Mouse (Mus musculus) liver, postnatal 0 days (tissue): ENCODE measurements around the gene Gsap. TPM values are rescaled to one million over a fixed set of nuclear protein-coding genes. Genes with fewer than 3 reads are reported as not detected.
"Not testable (repeated sequence)": the region's sequence is repeated elsewhere in the genome, so short reads cannot be mapped to it uniquely, and the experiment has no call there.

ENCODE experiments used
- ATAC-seq: fragments of 200-750 bp; cut with Nextera tagmentation; 2 replicates; pipeline ENCODE4 v1.8.0; 2017; ENCODE audit warnings: mild to moderate bottlenecking, moderate library complexity
- DNase-seq: peaks from one replicate; pipeline ENCODE4 v3.0.0-alpha.2; 2016
- H3K27ac ChIP-seq: fragments of 300-500 bp; sonication (generic); 2 replicates; pipeline ENCODE4 v1.5.1; 2014; ENCODE audit warnings: antibody characterized with exemption, moderate library complexity, mild to moderate bottlenecking, low read depth
- H3K27me3 ChIP-seq: fragments of 300-500 bp; sonication (generic); 2 replicates; pipeline ENCODE4 v1.6.1; 2014; ENCODE audit warnings: low read length, control low read depth, mixed read lengths; ENCODE audit not compliant: insufficient read depth
- H3K36me3 ChIP-seq: fragments of 300-500 bp; sonication (generic); replicated peaks from 2 replicates; pipeline ENCODE4 v1.6.1; 2014; ENCODE audit warnings: mild to moderate bottlenecking, control low read depth, low read length, moderate library complexity, mixed read lengths; ENCODE audit not compliant: insufficient read depth
- H3K4me1 ChIP-seq: fragments of 300-500 bp; sonication (generic); 2 replicates; pipeline ENCODE4 v1.6.1; 2014; ENCODE audit warnings: antibody characterized with exemption, mild to moderate bottlenecking, control low read depth; ENCODE audit not compliant: insufficient read depth
- H3K4me2 ChIP-seq: fragments of 300-500 bp; sonication (generic); 2 replicates; pipeline ENCODE4 v1.6.1; 2014; ENCODE audit warnings: low read depth, mild to moderate bottlenecking, low read length, moderate library complexity, mixed read lengths
- H3K4me3 ChIP-seq: fragments of 300-500 bp; sonication (generic); 2 replicates; pipeline ENCODE4 v1.5.1; 2014; ENCODE audit warnings: low read depth, low read length
- H3K9ac ChIP-seq: fragments of 300-500 bp; sonication (generic); replicated peaks from 2 replicates; pipeline ENCODE4 v1.6.1; 2014; ENCODE audit warnings: mild to moderate bottlenecking, moderate library complexity
- H3K9me3 ChIP-seq: fragments of 300-500 bp; sonication (generic); 2 replicates; pipeline ENCODE4 v1.6.1; 2016; ENCODE audit warnings: mild to moderate bottlenecking, control low read depth, low read length, mixed read lengths
- CTCF ChIP-seq: sonication (generic); IDR thresholded peaks from 2 replicates; pipeline ENCODE4 v1.5.1; 2016; ENCODE audit warnings: antibody characterized with exemption, low read depth
- EP300 ChIP-seq: IDR thresholded peaks from 2 replicates; pipeline ENCODE4 v1.6.1; 2016; ENCODE audit warnings: antibody characterized with exemption, low read depth, mild to moderate bottlenecking
- WGBS: fragments of 180-500 bp; shearing (Covaris S2); extraction: QIAGEN DNeasy Blood & Tissue Kit; methylation state at CpG from one replicate; pipeline ENCODE4 v1.1.7; 2014; ENCODE audit not compliant: insufficient replicate concordance; 5-methylcytosine and 5-hydroxymethylcytosine counted together
- polyA plus RNA-seq: library from polyadenylated mRNA; unstranded; fragments of >200 nt; fragmentation: Nextera tagmentation; extraction: Ambion mirVana; gene quantifications from 2 replicates; pipeline ENCODE4 v1.2.1, GENCODE M21; 2015

The Gsap gene
- polyA plus RNA-seq = 2.9 and 3.2 TPM in 2 replicates

DNA sequence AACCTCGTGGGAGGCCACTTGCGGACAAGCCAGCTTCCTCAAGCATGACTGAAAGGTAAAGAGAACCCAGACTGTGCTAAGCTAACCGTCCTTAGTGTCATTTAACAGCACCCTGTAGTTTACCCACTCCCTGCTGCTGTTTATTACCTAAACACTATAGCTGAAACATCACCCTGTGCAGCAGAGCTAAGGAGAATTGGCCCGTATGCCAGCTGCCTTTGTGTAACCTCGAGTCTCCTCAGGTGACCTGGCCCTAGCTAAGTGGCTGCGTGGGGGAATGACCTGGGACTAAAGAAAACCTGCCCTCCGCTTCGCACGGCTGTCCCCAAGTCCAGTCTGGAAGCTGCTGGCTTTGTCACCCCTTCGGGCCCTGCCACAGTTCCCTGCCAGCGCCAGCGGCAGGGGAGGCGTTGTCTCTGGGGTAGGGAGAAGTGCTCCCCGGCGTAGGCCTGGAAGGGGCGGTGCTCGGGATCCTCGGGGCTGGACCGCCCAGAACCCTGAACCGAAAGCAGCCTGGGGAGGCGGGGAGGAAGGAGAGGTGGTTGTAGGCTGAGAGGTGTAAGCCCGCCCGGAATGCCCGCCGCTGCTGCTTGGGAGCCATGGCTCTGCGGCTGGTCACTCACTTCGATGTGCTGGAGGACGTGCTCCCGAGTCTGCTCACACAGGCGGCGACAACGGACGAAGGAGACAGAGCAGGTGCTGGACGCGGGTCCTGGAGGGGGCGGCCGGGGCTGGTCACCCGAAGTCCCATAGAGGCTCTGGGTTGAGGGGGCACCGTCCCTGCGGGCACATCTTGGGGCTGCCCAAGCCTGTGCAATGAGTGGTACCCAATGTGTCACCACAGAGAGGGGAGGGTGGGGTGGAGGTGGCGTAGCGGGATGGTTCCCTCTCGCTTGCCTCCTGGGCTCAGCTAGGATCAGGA, at the start of gene Gsap:
Gene Gsap, plus strand, starts transcription at position 492 of the 922 bp plus-strand sequence.
- ATAC-seq (peak; percentile 89), DNase-seq (peak; percentile 80)
- peaks cover 11% of the 10 kb centered on the region for H3K4me1 ChIP-seq
- WGBS = 4% methylated on average over 43 of the region's 43 CpGs
- peak within 1 kb of the TSS; percentile 67 for H3K4me3 ChIP-seq
- H3K36me3 ChIP-seq = no peaks in the 10 kb centered on the region
- H3K27me3 ChIP-seq = no peaks in the 10 kb centered on the region
- TF ChIP-seq CTCF = no peak
- no peak for TF ChIP-seq EP300
- H3K4me2 ChIP-seq = peak within 1 kb of the TSS; percentile 86
- H3K27ac ChIP-seq = peak within 1 kb of the TSS; percentile 44; the same call in 1 of the 2 replicates
- peak within 1 kb of the TSS; percentile 62 for H3K9ac ChIP-seq
- H3K9me3 ChIP-seq = no peaks in the 10 kb centered on the region

DNA sequence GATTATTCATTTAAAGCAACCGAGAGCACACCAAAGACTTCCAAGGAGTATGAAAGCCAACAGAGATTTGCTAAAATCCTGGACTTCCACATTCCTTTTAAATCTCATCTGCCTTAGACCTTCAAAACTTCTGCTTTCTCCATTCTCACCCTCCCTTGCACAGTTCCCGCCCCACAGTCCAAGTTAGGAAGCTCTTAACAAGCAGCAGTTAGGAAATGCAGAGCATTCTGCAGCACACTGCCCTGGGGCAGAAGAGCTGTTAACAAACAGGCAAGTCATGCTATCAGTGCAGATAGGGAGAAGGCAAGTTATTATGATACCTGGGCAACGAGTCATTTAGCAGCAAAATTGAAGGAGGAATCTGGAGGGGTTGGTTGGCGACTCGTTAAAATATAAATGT, 49.5 kb upstream of the Gsap start:
- Histone ChIP-seq H3K9ac (no peak overlapping the region), H3K27ac (no peak overlapping the region), H3K27me3 (no peaks in the 10 kb centered on the region), H3K9me3 (no peaks in the 10 kb centered on the region), H3K4me3 (no peak overlapping the region), H3K4me2 (no peak overlapping the region), H3K4me1 (no peaks in the 10 kb centered on the region), H3K36me3 (no peaks in the 10 kb centered on the region)
- no peak for DNase-seq
- TF ChIP-seq CTCF = no peak
- TF ChIP-seq EP300 = no peak
- no peak for ATAC-seq
- WGBS = 66% methylated on average over 5 of the region's 5 CpGs

DNA sequence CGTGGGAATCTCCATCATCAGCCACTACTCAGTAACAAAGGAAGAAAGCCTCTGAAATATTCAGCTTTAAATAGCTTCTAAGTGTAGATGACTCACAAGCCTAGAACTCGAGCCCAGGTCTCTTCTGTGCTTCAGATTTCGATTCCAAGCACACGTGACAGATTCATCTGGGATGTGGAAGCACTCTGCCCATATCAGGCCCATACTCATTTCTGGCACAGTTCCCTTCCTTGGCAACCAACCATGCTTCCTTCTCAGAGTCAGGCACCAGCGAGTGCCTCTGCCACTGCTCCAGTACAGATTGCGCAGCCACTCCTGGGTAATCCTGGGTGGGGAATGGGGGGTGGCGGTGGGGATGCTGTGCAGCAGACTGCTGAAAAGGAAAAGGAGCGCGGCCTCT, 46.5 kb upstream of the Gsap start:
- ATAC-seq (no peak), DNase-seq (no peak)
- no peak overlapping the region for H3K9ac ChIP-seq
- no peak overlapping the region for H3K4me3 ChIP-seq
- no peaks in the 10 kb centered on the region for H3K9me3 ChIP-seq
- H3K4me1 ChIP-seq = no peaks in the 10 kb centered on the region
- TF ChIP-seq CTCF = no peak
- no peak for TF ChIP-seq EP300
- H3K4me2 ChIP-seq = no peak overlapping the region
- no peak overlapping the region for H3K27ac ChIP-seq
- H3K27me3 ChIP-seq = no peaks in the 10 kb centered on the region
- 67% methylated on average over 9 of the region's 9 CpGs for WGBS
- H3K36me3 ChIP-seq = no peaks in the 10 kb centered on the region

DNA sequence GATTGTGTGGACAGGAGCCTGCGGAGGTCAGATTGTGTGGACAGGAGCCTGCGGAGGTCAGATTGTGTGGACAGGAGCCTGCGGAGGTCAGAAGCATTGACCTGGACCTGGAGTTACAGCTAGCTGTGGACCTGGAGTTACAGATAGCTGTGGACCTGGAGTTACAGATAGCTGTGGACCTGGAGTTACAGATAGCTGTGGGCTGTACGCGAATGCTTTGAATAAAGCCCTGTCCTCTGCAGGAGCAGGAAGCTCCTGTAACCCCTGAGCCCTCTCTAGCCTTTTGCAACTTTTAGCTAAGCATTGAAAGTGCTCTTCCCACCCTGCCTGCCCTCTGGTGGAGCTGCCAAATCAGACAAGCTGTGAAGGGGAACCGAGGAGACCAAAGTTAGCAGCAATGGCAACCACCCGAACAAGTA, 44.9 kb upstream of the Gsap start:
- H3K4me3 ChIP-seq, H3K9ac ChIP-seq, H3K36me3 ChIP-seq, H3K27ac ChIP-seq, H3K27me3 ChIP-seq, H3K4me1 ChIP-seq, H3K9me3 ChIP-seq, H3K4me2 ChIP-seq: not testable (repeated sequence)
- ATAC-seq (peak; percentile 36; the same call in 1 of the 2 replicates), DNase-seq (peak; percentile 36)
- peak; percentile 58 for TF ChIP-seq CTCF
- WGBS = 42% methylated on average over 7 of the region's 7 CpGs

DNA sequence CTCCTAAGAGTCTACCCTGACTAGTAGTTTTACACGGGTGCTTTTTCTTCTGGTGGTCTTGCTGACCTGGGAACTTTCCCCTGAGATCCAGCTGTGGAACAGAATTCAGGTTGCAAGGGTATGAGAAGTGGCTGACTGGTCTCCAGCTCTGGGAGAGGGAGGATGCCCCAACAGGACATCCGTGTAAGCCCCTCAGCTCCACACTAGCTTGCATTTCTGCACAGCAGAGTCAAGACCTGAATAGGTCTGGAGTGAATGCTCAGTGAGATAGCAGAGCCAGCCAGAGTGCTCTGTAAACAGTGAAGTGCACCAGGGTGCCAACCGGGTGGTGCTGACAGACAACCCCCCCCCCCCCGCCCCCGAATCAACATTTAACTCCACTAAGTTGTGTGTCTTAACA, 44.4 kb upstream of the Gsap start:
- no peaks in the 10 kb centered on the region for H3K4me1 ChIP-seq
- no peaks in the 10 kb centered on the region for H3K9me3 ChIP-seq
- DNase-seq (no peak), ATAC-seq (no peak)
- TF ChIP-seq CTCF (no peak), EP300 (no peak)
- no peak overlapping the region for H3K9ac ChIP-seq
- no peak overlapping the region for H3K27ac ChIP-seq
- no peaks in the 10 kb centered on the region for H3K36me3 ChIP-seq
- H3K27me3 ChIP-seq = no peaks in the 10 kb centered on the region
- no peak overlapping the region for H3K4me3 ChIP-seq
- no peak overlapping the region for H3K4me2 ChIP-seq
- WGBS = 45% methylated on average over 5 of the region's 5 CpGs

DNA sequence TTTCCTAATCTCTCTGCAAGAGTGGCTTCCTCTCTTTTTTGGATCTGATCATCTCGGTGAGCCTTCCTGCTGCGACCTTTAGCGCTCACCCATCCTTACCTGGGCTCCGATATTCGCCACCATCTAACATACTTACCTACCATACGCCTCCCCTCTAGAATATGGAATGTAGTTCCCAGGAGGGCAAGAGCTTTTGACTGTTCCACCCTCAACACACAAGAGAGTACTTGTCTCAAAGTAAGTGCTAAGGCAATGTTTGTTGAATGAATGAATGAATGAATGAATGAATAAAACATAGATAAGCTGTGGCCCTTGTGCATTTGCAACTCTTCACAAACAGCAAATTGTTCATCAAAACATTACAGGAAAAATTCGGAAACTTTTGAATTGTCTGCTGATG, 43.0 kb upstream of the Gsap start:
- Histone ChIP-seq H3K4me1 (no peaks in the 10 kb centered on the region), H3K9me3 (no peaks in the 10 kb centered on the region), H3K9ac (no peak overlapping the region), H3K36me3 (no peaks in the 10 kb centered on the region), H3K4me3 (no peak overlapping the region), H3K27me3 (no peaks in the 10 kb centered on the region), H3K4me2 (no peak overlapping the region), H3K27ac (no peak overlapping the region)
- no peak for ATAC-seq
- DNase-seq = no peak
- no peak for TF ChIP-seq EP300
- no peak for TF ChIP-seq CTCF
- 80% methylated on average over 7 of the region's 7 CpGs for WGBS
